Mouse (Mus musculus) forebrain, embryonic 13.5 days (tissue): Measurements from ENCODE around the gene Pear1. TPM values are rescaled to one million over a fixed set of nuclear protein-coding genes. Genes with fewer than 3 reads are reported as not detected.

ENCODE experiments used
- ATAC-seq: fragments of 200-750 bp; cut with Nextera tagmentation; 2 replicates; pipeline ENCODE4 v1.8.0; 2017
- H3K27ac ChIP-seq: fragments of 300-500 bp; sonication (generic); 2 replicates; pipeline ENCODE4 v1.5.1; 2015; ENCODE audit warnings: inconsistent platforms, mild to moderate bottlenecking, moderate library complexity
- H3K27me3 ChIP-seq: fragments of 300-500 bp; sonication (generic); 2 replicates; pipeline ENCODE4 v1.6.1; 2015; ENCODE audit warnings: mild to moderate bottlenecking, inconsistent platforms
- H3K36me3 ChIP-seq: fragments of 300-500 bp; sonication (generic); 2 replicates; pipeline ENCODE4 v1.6.1; 2015; ENCODE audit warnings: mild to moderate bottlenecking, inconsistent platforms; ENCODE audit not compliant: poor library complexity, severe bottlenecking
- H3K4me1 ChIP-seq: fragments of 300-500 bp; sonication (generic); 2 replicates; pipeline ENCODE4 v1.6.1; 2015; ENCODE audit warnings: inconsistent platforms
- H3K4me2 ChIP-seq: fragments of 300-500 bp; sonication (generic); 2 replicates; pipeline ENCODE4 v1.6.1; 2015; ENCODE audit warnings: inconsistent platforms, mild to moderate bottlenecking, moderate library complexity
- H3K4me3 ChIP-seq: fragments of 300-500 bp; sonication (generic); 2 replicates; pipeline ENCODE4 v1.5.1; 2015; ENCODE audit warnings: mild to moderate bottlenecking, inconsistent platforms
- H3K9ac ChIP-seq: fragments of 300-500 bp; sonication (generic); 2 replicates; pipeline ENCODE4 v1.6.1; 2015; ENCODE audit warnings: mild to moderate bottlenecking, inconsistent platforms
- H3K9me3 ChIP-seq: fragments of 300-500 bp; sonication (generic); replicated peaks from 2 replicates; pipeline ENCODE4 v1.6.1; 2016; ENCODE audit warnings: inconsistent platforms
- WGBS: fragments of 180-500 bp; shearing (Covaris S2); methylation state at CpG from one replicate; pipeline ENCODE4 v1.1.7; 2015; 5-methylcytosine and 5-hydroxymethylcytosine counted together
- polyA plus RNA-seq: library from polyadenylated mRNA; unstranded; fragments of >200 nt; fragmentation: Nextera tagmentation; extraction: Ambion mirVana; gene quantifications from 2 replicates; pipeline ENCODE4 v1.2.1, GENCODE M21; 2015

The Pear1 gene
- polyA plus RNA-seq, 1 experiment from 2014 or later: 4.8 TPM

GRCm38 (mm10) chr3:87804038-87804677 lies 19.9 kb downstream of the Pear1 start:
- H3K9me3 ChIP-seq: no peaks in the 10 kb centered on the region
- peak overlapping the region; percentile 24 for H3K4me3 ChIP-seq
- peaks cover 98% of the 10 kb centered on the region for H3K27me3 ChIP-seq
- ATAC-seq: no peak
- WGBS: 4% methylated on average over 26 of the region's 26 CpGs
- no peak overlapping the region for H3K27ac ChIP-seq
- H3K36me3 ChIP-seq: no peaks in the 10 kb centered on the region
- H3K4me1 ChIP-seq: peaks cover 9% of the 10 kb centered on the region; the same call in 1 of the 2 replicates
- H3K4me2 ChIP-seq: peak overlapping the region; percentile 56
- H3K9ac ChIP-seq: no peak overlapping the region

DNA sequence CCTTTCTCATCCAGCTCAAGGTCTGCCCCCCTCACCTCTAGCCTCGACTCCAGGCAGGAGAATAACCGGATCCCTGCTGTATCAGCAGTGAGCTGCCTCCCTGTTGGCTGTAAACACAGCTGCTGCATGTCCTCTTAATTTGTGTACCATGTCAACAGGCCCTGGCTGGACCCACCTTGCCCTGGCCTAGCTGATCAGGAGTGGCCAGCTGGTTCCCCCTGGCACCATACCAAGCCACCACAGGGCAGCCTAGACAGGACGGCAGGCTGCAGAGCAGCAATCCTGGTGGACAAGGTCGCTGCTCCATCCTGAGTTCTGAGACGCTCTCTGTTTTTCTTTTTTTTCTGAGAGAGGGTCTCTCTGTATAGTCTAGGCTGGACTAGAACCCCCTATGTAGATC lies 22.4 kb downstream of the Pear1 start:
- Histone ChIP-seq H3K27me3 (peaks cover 98% of the 10 kb centered on the region), H3K9ac (no peak overlapping the region)
- 62% methylated on average over 5 of the region's 5 CpGs for WGBS

DNA sequence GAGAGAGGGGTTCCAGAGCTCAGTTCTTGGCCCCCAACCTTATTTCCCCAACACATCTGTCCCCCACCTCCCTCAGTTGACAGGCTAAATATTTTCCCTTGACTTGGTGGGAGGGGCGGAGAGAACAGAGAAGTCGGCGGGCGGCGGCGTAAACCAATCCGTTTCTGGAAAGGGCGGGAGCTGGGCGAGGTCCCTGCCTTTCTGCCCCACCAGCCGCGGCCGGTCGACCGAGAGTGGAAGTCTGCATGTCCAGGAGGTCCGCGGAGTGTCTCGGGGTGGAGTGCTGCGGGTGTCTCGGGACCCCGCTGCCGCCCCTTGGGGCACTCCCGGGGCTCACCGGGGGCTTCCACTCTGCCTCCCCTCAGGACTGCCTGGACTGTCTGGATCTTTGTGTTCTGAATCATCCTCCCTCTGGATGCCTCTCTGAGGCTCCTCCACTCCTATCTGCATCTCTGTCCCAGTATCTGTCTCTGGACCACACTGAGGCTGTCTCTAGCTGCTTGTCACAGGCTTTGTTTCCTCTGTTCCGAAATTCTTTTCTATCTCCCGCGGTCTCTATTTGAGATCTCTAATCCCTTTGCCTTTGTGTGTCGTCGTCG lies 27.3 kb downstream of the Pear1 start, which contains the start of gene Insrr:
Gene Insrr (plus strand): TSS at position 216 of the 599 bp plus-strand sequence.
- Histone ChIP-seq H3K27me3 (peaks cover 100% of the 10 kb centered on the region), H3K4me3 (peak within 1 kb of the TSS; percentile 29), H3K27ac (no peak within 1 kb of the TSS), H3K9me3 (no peaks in the 10 kb centered on the region), H3K9ac (peak within 1 kb of the TSS; percentile 58), H3K36me3 (no peaks in the 10 kb centered on the region), H3K4me1 (peaks cover 33% of the 10 kb centered on the region), H3K4me2 (peak within 1 kb of the TSS; percentile 57)
- no peak for ATAC-seq
- WGBS: under 1% methylated on average over 29 of the region's 29 CpGs

More for the DNA sequence above, 22.4 kb downstream of the Pear1 start:
- no peak overlapping the region for H3K27ac ChIP-seq
- H3K9me3 ChIP-seq: no peaks in the 10 kb centered on the region
- no peak overlapping the region for H3K4me2 ChIP-seq
- ATAC-seq: no peak
- no peak overlapping the region for H3K4me3 ChIP-seq
- no peaks in the 10 kb centered on the region for H3K36me3 ChIP-seq
- peaks cover 23% of the 10 kb centered on the region for H3K4me1 ChIP-seq

- Histone ChIP-seq H3K4me3 (peak overlapping the region; percentile 26), H3K27me3 (peaks cover 100% of the 10 kb centered on the region), H3K4me2 (peak overlapping the region; percentile 52), H3K27ac (no peak overlapping the region), H3K4me1 (peaks cover 33% of the 10 kb centered on the region), H3K36me3 (no peaks in the 10 kb centered on the region), H3K9ac (peak overlapping the region; percentile 22; the same call in 1 of the 2 replicates), H3K9me3 (no peaks in the 10 kb centered on the region)
- 16% methylated on average over 33 of the region's 33 CpGs for WGBS
- ATAC-seq: no peak; the same call in 1 of the 2 replicates
Measured at GRCm38 (mm10) chr3:87795336-87796277, 28.5 kb downstream of the Pear1 start.

- Histone ChIP-seq H3K9me3 (no peaks in the 10 kb centered on the region), H3K4me2 (peak within 1 kb of the TSS; percentile 52), H3K4me1 (peaks cover 36% of the 10 kb centered on the region), H3K4me3 (peak within 1 kb of the TSS; percentile 26), H3K27me3 (peaks cover 95% of the 10 kb centered on the region), H3K27ac (no peak within 1 kb of the TSS), H3K36me3 (no peaks in the 10 kb centered on the region), H3K9ac (peak within 1 kb of the TSS; percentile 22; the same call in 1 of the 2 replicates)
- no peak for ATAC-seq
- WGBS: under 1% methylated on average over 45 of the region's 47 CpGs
Measured at GRCm38 (mm10) chr3:87794922-87795325, 29.2 kb downstream of the Pear1 start, which contains the start of gene Ntrk1. Gene Ntrk1 (minus strand): TSS chr3:87795162.

DNA sequence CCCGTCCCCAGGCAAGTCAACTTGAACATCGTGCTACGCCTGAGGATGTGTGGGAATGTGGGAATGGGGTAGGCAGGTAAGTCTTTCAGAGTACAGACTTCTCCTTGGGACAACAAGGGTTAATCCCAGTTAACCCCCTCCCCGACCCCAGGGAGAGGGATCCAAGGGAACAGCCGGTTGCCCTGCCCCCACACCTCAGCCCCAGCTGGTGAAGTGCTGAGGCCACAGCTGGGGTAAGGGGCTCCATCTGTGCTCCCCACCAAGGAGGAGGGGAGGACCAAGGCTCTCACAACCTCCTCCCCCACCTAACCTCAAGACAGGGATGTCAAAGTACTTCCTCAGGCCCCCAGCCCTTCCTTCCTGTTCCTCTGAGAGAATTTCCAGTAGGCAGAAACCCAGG lies 34.3 kb downstream of the Pear1 start:
- Histone ChIP-seq H3K4me3 (no peak overlapping the region), H3K4me2 (no peak overlapping the region), H3K36me3 (no peaks in the 10 kb centered on the region), H3K27me3 (peaks cover 46% of the 10 kb centered on the region), H3K9me3 (no peaks in the 10 kb centered on the region), H3K27ac (no peak overlapping the region), H3K9ac (no peak overlapping the region), H3K4me1 (peaks cover 14% of the 10 kb centered on the region)
- no peak for ATAC-seq
- whole genome bisulfite sequencing: 32% methylated on average over 5 of the region's 5 CpGs

DNA sequence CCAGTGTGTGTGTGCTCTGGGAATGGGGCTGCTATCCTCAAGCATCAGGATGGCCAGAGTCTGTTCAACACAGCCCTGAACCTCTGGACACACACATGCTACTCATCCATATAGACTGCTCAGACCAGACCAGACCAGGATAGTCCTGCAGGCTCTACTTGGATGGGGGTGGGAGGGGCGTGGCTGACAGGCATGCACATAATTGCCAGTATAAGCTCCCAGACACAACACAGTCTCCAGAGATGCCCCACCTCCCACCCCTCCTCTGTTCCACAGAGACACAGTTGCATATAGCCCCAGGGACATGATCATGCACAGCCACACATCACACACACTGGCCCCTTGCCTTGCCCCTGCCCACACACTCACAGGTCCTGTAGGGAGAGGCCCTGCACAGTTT lies 34.9 kb downstream of the Pear1 start:
- ATAC-seq: no peak
- H3K4me2 ChIP-seq: no peak overlapping the region
- H3K4me3 ChIP-seq: no peak overlapping the region
- no peak overlapping the region for H3K27ac ChIP-seq
- no peak overlapping the region for H3K9ac ChIP-seq
- peaks cover 11% of the 10 kb centered on the region; the same call in 1 of the 2 replicates for H3K4me1 ChIP-seq
- WGBS: 68% methylated on average over 1 of the region's 1 CpGs
- no peaks in the 10 kb centered on the region for H3K9me3 ChIP-seq
- H3K27me3 ChIP-seq: peaks cover 41% of the 10 kb centered on the region
- H3K36me3 ChIP-seq: no peaks in the 10 kb centered on the region

DNA sequence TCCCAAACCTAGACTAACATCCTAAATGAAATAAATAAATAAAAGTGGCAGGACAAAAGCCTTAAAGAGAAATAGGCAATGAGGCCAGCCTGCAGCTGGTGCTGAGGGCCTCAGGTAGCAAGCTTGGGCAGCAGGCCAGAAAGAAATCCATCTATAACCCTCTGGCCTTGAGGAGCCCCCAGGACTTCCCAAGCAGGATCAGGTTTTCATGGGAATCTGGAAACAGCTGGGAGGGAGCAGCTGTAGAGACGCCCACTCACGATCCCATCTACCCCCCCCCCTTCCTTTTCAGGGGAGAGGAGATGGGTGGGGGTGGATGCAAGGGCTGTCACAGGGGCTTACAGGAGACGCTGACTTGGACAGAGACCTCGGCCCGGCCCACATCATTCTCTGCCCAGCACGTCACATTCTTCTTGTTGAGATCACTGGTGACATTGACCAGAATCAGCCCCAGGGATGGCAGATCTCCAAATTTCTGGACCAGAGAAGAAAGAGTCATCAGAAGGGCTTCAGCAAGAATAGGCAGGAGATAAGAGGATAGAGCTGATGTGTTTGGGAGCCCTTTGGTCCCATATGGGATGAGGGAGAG lies 38.4 kb downstream of the Pear1 start:
- Histone ChIP-seq H3K4me3 (no peak overlapping the region), H3K9ac (no peak overlapping the region), H3K4me1 (peaks cover 11% of the 10 kb centered on the region; the same call in 1 of the 2 replicates), H3K9me3 (no peaks in the 10 kb centered on the region), H3K4me2 (no peak overlapping the region), H3K27ac (no peak overlapping the region), H3K27me3 (peaks cover 9% of the 10 kb centered on the region), H3K36me3 (no peaks in the 10 kb centered on the region)
- ATAC-seq: no peak
- WGBS: 66% methylated on average over 6 of the region's 6 CpGs

- Histone ChIP-seq H3K4me2 (no peak overlapping the region), H3K9ac (no peak overlapping the region), H3K4me1 (peaks cover 10% of the 10 kb centered on the region; the same call in 1 of the 2 replicates), H3K27me3 (0 out of 2 replicates have a peak, but pooled peaks cover 8% of the 10 kb centered on the region), H3K27ac (no peak overlapping the region), H3K4me3 (no peak overlapping the region), H3K36me3 (no peaks in the 10 kb centered on the region), H3K9me3 (no peaks in the 10 kb centered on the region)
- WGBS: 82% methylated on average over 5 of the region's 5 CpGs
- ATAC-seq: no peak
Measured at GRCm38 (mm10) chr3:87785156-87785555, 39.0 kb downstream of the Pear1 start.

- Histone ChIP-seq H3K4me3 (no peak overlapping the region), H3K4me1 (0 out of 2 replicates have a peak, but pooled peaks cover 6% of the 10 kb centered on the region), H3K4me2 (no peak overlapping the region), H3K9me3 (no peaks in the 10 kb centered on the region), H3K27me3 (peaks cover 15% of the 10 kb centered on the region; the same call in 1 of the 2 replicates), H3K36me3 (no peaks in the 10 kb centered on the region), H3K9ac (no peak overlapping the region), H3K27ac (no peak overlapping the region)
- ATAC-seq: no peak
- 84% methylated on average over 25 of the region's 25 CpGs for WGBS
Measured at GRCm38 (mm10) chr3:87783282-87784023, 40.7 kb downstream of the Pear1 start.

- Histone ChIP-seq H3K4me2 (no peak overlapping the region), H3K27ac (no peak overlapping the region), H3K9ac (no peak overlapping the region), H3K4me3 (no peak overlapping the region), H3K36me3 (no peaks in the 10 kb centered on the region), H3K9me3 (no peaks in the 10 kb centered on the region), H3K27me3 (peaks cover 26% of the 10 kb centered on the region), H3K4me1 (peaks cover 11% of the 10 kb centered on the region; the same call in 1 of the 2 replicates)
- ATAC-seq: no peak
- WGBS: 26% methylated on average over 2 of the region's 2 CpGs
Measured at GRCm38 (mm10) chr3:87779086-87779485, 45.0 kb downstream of the Pear1 start.
